Mouse (Mus musculus) lung, embryonic 15.5 days (tissue): Measurements from ENCODE around the gene Ccdc136. TPM values are rescaled to one million over a fixed set of nuclear protein-coding genes. Genes with fewer than 3 reads are reported as not detected.

ENCODE experiments used
- ATAC-seq: fragments of 200-750 bp; cut with Nextera tagmentation; 2 replicates; pipeline ENCODE4 v1.8.0; 2017; ENCODE audit warnings: moderate number of reproducible peaks, borderline replicate concordance; ENCODE audit not compliant: low FRiP score, low TSS enrichment; ENCODE audit errors: extremely low read depth
- H3K27ac ChIP-seq: fragments of 300-500 bp; sonication (generic); 2 replicates; pipeline ENCODE4 v1.5.1; 2015; ENCODE audit warnings: moderate library complexity, mild to moderate bottlenecking, inconsistent platforms
- H3K27me3 ChIP-seq: fragments of 300-500 bp; sonication (generic); 2 replicates; pipeline ENCODE4 v1.6.1; 2015; ENCODE audit warnings: inconsistent platforms
- H3K36me3 ChIP-seq: fragments of 300-500 bp; sonication (generic); 2 replicates; pipeline ENCODE4 v1.6.1; 2015; ENCODE audit warnings: inconsistent platforms
- H3K4me1 ChIP-seq: fragments of 300-500 bp; sonication (generic); 2 replicates; pipeline ENCODE4 v1.6.1; 2015; ENCODE audit warnings: inconsistent platforms
- H3K4me2 ChIP-seq: fragments of 300-500 bp; sonication (generic); 2 replicates; pipeline ENCODE4 v1.6.1; 2015; ENCODE audit warnings: inconsistent platforms, mild to moderate bottlenecking, moderate library complexity
- H3K4me3 ChIP-seq: fragments of 300-500 bp; sonication (generic); 2 replicates; pipeline ENCODE4 v1.5.1; 2015; ENCODE audit warnings: mild to moderate bottlenecking, inconsistent platforms
- H3K9ac ChIP-seq: fragments of 300-500 bp; sonication (generic); 2 replicates; pipeline ENCODE4 v1.6.1; 2015; ENCODE audit warnings: inconsistent platforms
- H3K9me3 ChIP-seq: fragments of 300-500 bp; sonication (generic); 2 replicates; pipeline ENCODE4 v1.6.1; 2016; ENCODE audit warnings: inconsistent platforms
- WGBS: fragments of 180-500 bp; shearing (Covaris S2); methylation state at CpG from one replicate; pipeline ENCODE4 v1.1.7; 2015; 5-methylcytosine and 5-hydroxymethylcytosine counted together
- polyA plus RNA-seq: library from polyadenylated mRNA; unstranded; fragments of >200 nt; fragmentation: Nextera tagmentation; extraction: Ambion mirVana; gene quantifications from 2 replicates; pipeline ENCODE4 v1.2.1, GENCODE M21; 2015

Ccdc136 gene
- polyA plus RNA-seq, 1 experiment from 2014 or later: 7.8 TPM

- H3K9ac ChIP-seq: no peak overlapping the region
- no peak overlapping the region for H3K27ac ChIP-seq
- no peak overlapping the region for H3K4me2 ChIP-seq
- ATAC-seq: no peak
- WGBS: 28% methylated on average over 5 of the region's 5 CpGs
- no peak overlapping the region for H3K4me3 ChIP-seq
- no peaks in the 10 kb centered on the region for H3K36me3 ChIP-seq
- peaks cover 36% of the 10 kb centered on the region for H3K4me1 ChIP-seq
- peaks cover 26% of the 10 kb centered on the region for H3K27me3 ChIP-seq
- no peaks in the 10 kb centered on the region for H3K9me3 ChIP-seq
Observed at GRCm38 (mm10) chr6:29431473-29431872, 35.4 kb downstream of the Ccdc136 start.

GRCm38 (mm10) chr6:29432156-29432555 is 36.0 kb downstream of the Ccdc136 start:
- Histone ChIP-seq H3K9ac (no peak overlapping the region), H3K4me1 (peaks cover 40% of the 10 kb centered on the region), H3K9me3 (no peaks in the 10 kb centered on the region), H3K4me2 (no peak overlapping the region), H3K27ac (no peak overlapping the region), H3K4me3 (no peak overlapping the region), H3K36me3 (no peaks in the 10 kb centered on the region), H3K27me3 (peaks cover 26% of the 10 kb centered on the region)
- ATAC-seq: no peak
- 63% methylated on average over 3 of the region's 3 CpGs for WGBS

GRCm38 (mm10) chr6:29432676-29433037 is 36.5 kb downstream of the Ccdc136 start:
- Histone ChIP-seq H3K27ac (no peak overlapping the region; the same call in 1 of the 2 replicates), H3K9me3 (no peaks in the 10 kb centered on the region), H3K9ac (no peak overlapping the region), H3K4me2 (peak overlapping the region; percentile 88), H3K36me3 (no peaks in the 10 kb centered on the region), H3K4me3 (peak overlapping the region; percentile 52), H3K4me1 (peaks cover 40% of the 10 kb centered on the region), H3K27me3 (peaks cover 26% of the 10 kb centered on the region)
- no peak for ATAC-seq

- under 1% methylated on average over 73 of the region's 77 CpGs for WGBS
- Histone ChIP-seq H3K4me3 (peak within 1 kb of the TSS; percentile 52), H3K9ac (peak within 1 kb of the TSS; percentile 46), H3K9me3 (no peaks in the 10 kb centered on the region), H3K27me3 (peaks cover 26% of the 10 kb centered on the region), H3K27ac (peak within 1 kb of the TSS; percentile 37; the same call in 1 of the 2 replicates), H3K4me2 (peak within 1 kb of the TSS; percentile 88), H3K4me1 (peaks cover 40% of the 10 kb centered on the region), H3K36me3 (no peaks in the 10 kb centered on the region)
- peak; percentile 23; the same call in 1 of the 2 replicates for ATAC-seq
Observed at GRCm38 (mm10) chr6:29433038-29433803, 37.1 kb downstream of the Ccdc136 start, which contains the start of gene Flnc. TSS of gene Flnc (plus strand) at chr6:29433256.

GRCm38 (mm10) chr6:29433804-29434795 is 38.0 kb downstream of the Ccdc136 start:
- peaks cover 40% of the 10 kb centered on the region for H3K4me1 ChIP-seq
- WGBS: 4% methylated on average over 27 of the region's 27 CpGs
- no peaks in the 10 kb centered on the region for H3K36me3 ChIP-seq
- H3K4me3 ChIP-seq: peak overlapping the region; percentile 52
- ATAC-seq: no peak
- H3K27me3 ChIP-seq: peaks cover 26% of the 10 kb centered on the region
- H3K27ac ChIP-seq: peak overlapping the region; percentile 77
- H3K9me3 ChIP-seq: no peaks in the 10 kb centered on the region
- peak overlapping the region; percentile 46 for H3K9ac ChIP-seq
- peak overlapping the region; percentile 88 for H3K4me2 ChIP-seq

- peaks cover 26% of the 10 kb centered on the region for H3K27me3 ChIP-seq
- no peaks in the 10 kb centered on the region for H3K9me3 ChIP-seq
- peak overlapping the region; percentile 77 for H3K27ac ChIP-seq
- 2% methylated on average over 12 of the region's 13 CpGs for WGBS
- H3K9ac ChIP-seq: peak overlapping the region; percentile 46; the same call in 1 of the 2 replicates
- H3K36me3 ChIP-seq: no peaks in the 10 kb centered on the region
- peaks cover 40% of the 10 kb centered on the region for H3K4me1 ChIP-seq
- H3K4me2 ChIP-seq: peak overlapping the region; percentile 88
- peak; percentile 72; the same call in 1 of the 2 replicates for ATAC-seq
- peak overlapping the region; percentile 52 for H3K4me3 ChIP-seq
Observed at GRCm38 (mm10) chr6:29434911-29435691, 39.0 kb downstream of the Ccdc136 start.

- 12% methylated on average over 6 of the region's 6 CpGs for WGBS
- peak overlapping the region; percentile 52 for H3K4me3 ChIP-seq
- H3K4me2 ChIP-seq: peak overlapping the region; percentile 88
Observed at GRCm38 (mm10) chr6:29435940-29436451, 39.9 kb downstream of the Ccdc136 start.

GRCm38 (mm10) chr6:29436461-29436934 is 40.4 kb downstream of the Ccdc136 start:
- no peaks in the 10 kb centered on the region for H3K36me3 ChIP-seq
- H3K9me3 ChIP-seq: no peaks in the 10 kb centered on the region
- peaks cover 26% of the 10 kb centered on the region for H3K27me3 ChIP-seq
- 0 out of 2 replicates have a peak, but pooled peaks have one; percentile 11 for ATAC-seq
- peak overlapping the region; percentile 77; the same call in 1 of the 2 replicates for H3K27ac ChIP-seq
- no peak overlapping the region for H3K9ac ChIP-seq
- H3K4me2 ChIP-seq: peak overlapping the region; percentile 88
- 8% methylated on average over 11 of the region's 11 CpGs for WGBS
- H3K4me1 ChIP-seq: peaks cover 40% of the 10 kb centered on the region
- 0 out of 2 replicates have a peak overlapping the region, but pooled peaks have one; percentile 4 for H3K4me3 ChIP-seq

More at GRCm38 (mm10) chr6:29435940-29436451, 39.9 kb downstream of the Ccdc136 start:
- peaks cover 40% of the 10 kb centered on the region for H3K4me1 ChIP-seq
- H3K27ac ChIP-seq: peak overlapping the region; percentile 77
- 0 out of 2 replicates have a peak overlapping the region, but pooled peaks have one; percentile 26 for H3K9ac ChIP-seq
- H3K36me3 ChIP-seq: no peaks in the 10 kb centered on the region
- peaks cover 26% of the 10 kb centered on the region for H3K27me3 ChIP-seq
- H3K9me3 ChIP-seq: no peaks in the 10 kb centered on the region
- peak; percentile 60 for ATAC-seq

- Histone ChIP-seq H3K4me3 (no peak overlapping the region), H3K9ac (no peak overlapping the region), H3K36me3 (peaks cover 3% of the 10 kb centered on the region; the same call in 1 of the 2 replicates), H3K4me1 (peaks cover 26% of the 10 kb centered on the region), H3K9me3 (no peaks in the 10 kb centered on the region), H3K4me2 (no peak overlapping the region), H3K27me3 (peaks cover 17% of the 10 kb centered on the region), H3K27ac (no peak overlapping the region)
- 85% methylated on average over 4 of the region's 4 CpGs for WGBS
- ATAC-seq: no peak
Observed at GRCm38 (mm10) chr6:29439251-29439650, 43.1 kb downstream of the Ccdc136 start.

- H3K36me3 ChIP-seq: peaks cover 3% of the 10 kb centered on the region; the same call in 1 of the 2 replicates
- no peak overlapping the region for H3K4me2 ChIP-seq
- H3K9ac ChIP-seq: no peak overlapping the region
- H3K27me3 ChIP-seq: peaks cover 12% of the 10 kb centered on the region
- peaks cover 21% of the 10 kb centered on the region for H3K4me1 ChIP-seq
- H3K9me3 ChIP-seq: no peaks in the 10 kb centered on the region
- H3K27ac ChIP-seq: no peak overlapping the region
- H3K4me3 ChIP-seq: no peak overlapping the region
- WGBS: 86% methylated on average over 6 of the region's 6 CpGs
- no peak for ATAC-seq
Observed at GRCm38 (mm10) chr6:29439789-29440188, 43.7 kb downstream of the Ccdc136 start.
